Mouse (Mus musculus) kidney, embryonic 14.5 days (tissue): ENCODE measurements around the gene Ccdc190. TPM values are rescaled to one million over a fixed set of nuclear protein-coding genes. Genes with fewer than 3 reads are reported as not detected.
A peak's percentile ranks its signal among the peaks of the same experiment; 100 is the strongest.

Experiments used
- ATAC-seq: fragments of 200-750 bp; cut with Nextera tagmentation; 2 replicates; pipeline ENCODE4 v1.8.0; 2017; ENCODE audit warnings: moderate number of reproducible peaks, mild to moderate bottlenecking, moderate TSS enrichment, moderate library complexity; ENCODE audit not compliant: low FRiP score, low TSS enrichment
- H3K27ac ChIP-seq: fragments of 300-500 bp; sonication (generic); 2 replicates; pipeline ENCODE4 v1.5.1; 2014; ENCODE audit warnings: low read depth, mild to moderate bottlenecking, low read length, moderate library complexity, mixed read lengths
- H3K27me3 ChIP-seq: fragments of 300-500 bp; sonication (generic); 2 replicates; pipeline ENCODE4 v1.6.1; 2014; ENCODE audit warnings: mild to moderate bottlenecking, low read length; ENCODE audit not compliant: control insufficient read depth, insufficient read depth
- H3K36me3 ChIP-seq: fragments of 300-500 bp; sonication (generic); 2 replicates; pipeline ENCODE4 v1.6.1; 2014; ENCODE audit warnings: low read length, mixed read lengths; ENCODE audit not compliant: control insufficient read depth, insufficient read depth
- H3K4me1 ChIP-seq: fragments of 300-500 bp; sonication (generic); 2 replicates; pipeline ENCODE4 v1.6.1; 2014; ENCODE audit warnings: low read length, mixed read lengths; ENCODE audit not compliant: control insufficient read depth, insufficient read depth
- H3K4me2 ChIP-seq: fragments of 300-500 bp; sonication (generic); replicated peaks from 2 replicates; pipeline ENCODE4 v1.6.1; 2014; ENCODE audit warnings: low read depth, mild to moderate bottlenecking, low read length
- H3K4me3 ChIP-seq: fragments of 300-500 bp; sonication (generic); 2 replicates; pipeline ENCODE4 v1.5.1; 2014; ENCODE audit warnings: mild to moderate bottlenecking, low read length
- H3K9ac ChIP-seq: fragments of 300-500 bp; sonication (generic); 2 replicates; pipeline ENCODE4 v1.6.1; 2014; ENCODE audit warnings: low read depth, mild to moderate bottlenecking, low read length, moderate library complexity
- H3K9me3 ChIP-seq: fragments of 300-500 bp; sonication (generic); 2 replicates; pipeline ENCODE4 v1.6.1; 2016; ENCODE audit warnings: low read length; ENCODE audit not compliant: control insufficient read depth
- WGBS: fragments of 180-500 bp; shearing (Covaris S2); extraction: QIAGEN DNeasy Blood & Tissue Kit; methylation state at CpG from one replicate; pipeline ENCODE4 v1.1.7; 2014; 5-methylcytosine and 5-hydroxymethylcytosine counted together
- polyA plus RNA-seq: library from polyadenylated mRNA; unstranded; fragments of >200 nt; fragmentation: Nextera tagmentation; extraction: Ambion mirVana; gene quantifications from 2 replicates; pipeline ENCODE4 v1.2.1, GENCODE M21; 2014

The Ccdc190 gene
- polyA plus RNA-seq, 1 experiment from 2014 or later: not detected

- H3K4me3 ChIP-seq: no peak overlapping the region
- no peak overlapping the region for H3K27ac ChIP-seq
- H3K36me3 ChIP-seq: peaks cover 12% of the 10 kb centered on the region
- H3K27me3 ChIP-seq: no peaks in the 10 kb centered on the region
- H3K9me3 ChIP-seq: no peaks in the 10 kb centered on the region
- H3K9ac ChIP-seq: no peak overlapping the region
- H3K4me2 ChIP-seq: no peak overlapping the region
- no peak for ATAC-seq
- H3K4me1 ChIP-seq: no peaks in the 10 kb centered on the region
- WGBS: 66% methylated on average over 7 of the region's 7 CpGs
Measured at GRCm38 (mm10) chr1:169948280-169948679, 19.8 kb downstream of the Ccdc190 start.

- ATAC-seq: no peak
- no peaks in the 10 kb centered on the region for H3K27me3 ChIP-seq
- no peak overlapping the region for H3K4me3 ChIP-seq
- no peak overlapping the region for H3K9ac ChIP-seq
- 77% methylated on average over 7 of the region's 7 CpGs for WGBS
- no peak overlapping the region for H3K27ac ChIP-seq
- H3K9me3 ChIP-seq: no peaks in the 10 kb centered on the region
- peaks cover 15% of the 10 kb centered on the region for H3K36me3 ChIP-seq
- no peaks in the 10 kb centered on the region for H3K4me1 ChIP-seq
- no peak overlapping the region for H3K4me2 ChIP-seq
Measured at GRCm38 (mm10) chr1:169948866-169949265, 20.4 kb downstream of the Ccdc190 start.

GRCm38 (mm10) chr1:169949981-169950380 lies 21.5 kb downstream of the Ccdc190 start:
- H3K4me3 ChIP-seq: no peak overlapping the region
- ATAC-seq: no peak

GRCm38 (mm10) chr1:169950651-169951050 lies 22.2 kb downstream of the Ccdc190 start:
- H3K9me3 ChIP-seq: no peaks in the 10 kb centered on the region
- H3K4me1 ChIP-seq: no peaks in the 10 kb centered on the region
- H3K9ac ChIP-seq: no peak overlapping the region
- H3K27me3 ChIP-seq: no peaks in the 10 kb centered on the region
- WGBS: 91% methylated on average over 4 of the region's 4 CpGs
- peaks cover 23% of the 10 kb centered on the region for H3K36me3 ChIP-seq
- no peak for ATAC-seq
- H3K4me2 ChIP-seq: no peak overlapping the region
- no peak overlapping the region for H3K27ac ChIP-seq
- H3K4me3 ChIP-seq: no peak overlapping the region

More at GRCm38 (mm10) chr1:169949981-169950380, 21.5 kb downstream of the Ccdc190 start:
- Histone ChIP-seq H3K9me3 (no peaks in the 10 kb centered on the region), H3K27me3 (no peaks in the 10 kb centered on the region), H3K27ac (no peak overlapping the region), H3K4me2 (no peak overlapping the region), H3K36me3 (peaks cover 20% of the 10 kb centered on the region), H3K9ac (no peak overlapping the region), H3K4me1 (no peaks in the 10 kb centered on the region)
- 83% methylated on average over 7 of the region's 7 CpGs for WGBS

GRCm38 (mm10) chr1:169951561-169951960 lies 23.1 kb downstream of the Ccdc190 start:
- H3K27ac ChIP-seq: no peak overlapping the region
- no peak overlapping the region for H3K9ac ChIP-seq
- H3K27me3 ChIP-seq: no peaks in the 10 kb centered on the region
- peaks cover 31% of the 10 kb centered on the region for H3K36me3 ChIP-seq
- WGBS: 91% methylated on average over 6 of the region's 6 CpGs
- H3K9me3 ChIP-seq: no peaks in the 10 kb centered on the region
- H3K4me3 ChIP-seq: no peak overlapping the region
- H3K4me2 ChIP-seq: no peak overlapping the region
- H3K4me1 ChIP-seq: no peaks in the 10 kb centered on the region
- ATAC-seq: no peak

- WGBS: 94% methylated on average over 10 of the region's 10 CpGs
- no peaks in the 10 kb centered on the region for H3K9me3 ChIP-seq
- no peaks in the 10 kb centered on the region for H3K27me3 ChIP-seq
- no peak overlapping the region for H3K4me3 ChIP-seq
- no peak overlapping the region for H3K27ac ChIP-seq
- H3K4me1 ChIP-seq: no peaks in the 10 kb centered on the region
- H3K36me3 ChIP-seq: peaks cover 35% of the 10 kb centered on the region
- ATAC-seq: no peak
- H3K4me2 ChIP-seq: no peak overlapping the region
- no peak overlapping the region for H3K9ac ChIP-seq
Measured at GRCm38 (mm10) chr1:169952636-169953035, 24.2 kb downstream of the Ccdc190 start.

GRCm38 (mm10) chr1:169953106-169953505 lies 24.7 kb downstream of the Ccdc190 start:
- no peaks in the 10 kb centered on the region for H3K27me3 ChIP-seq
- peaks cover 37% of the 10 kb centered on the region for H3K36me3 ChIP-seq
- ATAC-seq: no peak
- no peak overlapping the region for H3K4me2 ChIP-seq
- no peaks in the 10 kb centered on the region for H3K9me3 ChIP-seq
- no peak overlapping the region for H3K4me3 ChIP-seq
- H3K4me1 ChIP-seq: no peaks in the 10 kb centered on the region
- no peak overlapping the region for H3K27ac ChIP-seq
- 91% methylated on average over 10 of the region's 10 CpGs for WGBS
- H3K9ac ChIP-seq: no peak overlapping the region

- H3K4me2 ChIP-seq: peak within 1 kb of the TSS; percentile 76
- H3K36me3 ChIP-seq: peaks cover 18% of the 10 kb centered on the region; the same call in 1 of the 2 replicates
- 0 out of 2 replicates have a peak, but pooled peaks cover 4% of the 10 kb centered on the region for H3K4me1 ChIP-seq
- WGBS: under 1% methylated on average over 48 of the region's 48 CpGs
- H3K27ac ChIP-seq: peak within 1 kb of the TSS; percentile 39; the same call in 1 of the 2 replicates
- peak within 1 kb of the TSS; percentile 61 for H3K9ac ChIP-seq
- no peaks in the 10 kb centered on the region for H3K9me3 ChIP-seq
- peak within 1 kb of the TSS; percentile 66 for H3K4me3 ChIP-seq
- peak; percentile 100 for ATAC-seq
- H3K27me3 ChIP-seq: no peaks in the 10 kb centered on the region
Measured at GRCm38 (mm10) chr1:169968792-169969515, 40.5 kb downstream of the Ccdc190 start, which contains the start of gene Hsd17b7. Hsd17b7 (minus strand) TSS chr1:169969241.

GRCm38 (mm10) chr1:169969516-169969886 lies 41.1 kb downstream of the Ccdc190 start:
- WGBS: 1% methylated on average over 8 of the region's 9 CpGs
- Histone ChIP-seq H3K9me3 (no peaks in the 10 kb centered on the region), H3K27ac (peak overlapping the region; percentile 39; the same call in 1 of the 2 replicates), H3K9ac (peak overlapping the region; percentile 52; the same call in 1 of the 2 replicates), H3K27me3 (no peaks in the 10 kb centered on the region), H3K4me1 (0 out of 2 replicates have a peak, but pooled peaks cover 4% of the 10 kb centered on the region), H3K4me3 (peak overlapping the region; percentile 66), H3K4me2 (peak overlapping the region; percentile 53), H3K36me3 (peaks cover 17% of the 10 kb centered on the region; the same call in 1 of the 2 replicates)
- ATAC-seq: peak; percentile 50
